Mouse (Mus musculus): ENCODE measurements around the gene Fbxo21. TPM values are rescaled to one million over a fixed set of nuclear protein-coding genes. Genes with fewer than 3 reads are reported as not detected.

Gene Fbxo21
- 43.6 and 50.9 TPM in 2 replicates for polyA plus RNA-seq (2014; fragmentation: Nextera tagmentation; extraction: Ambion mirVana)

DNA sequence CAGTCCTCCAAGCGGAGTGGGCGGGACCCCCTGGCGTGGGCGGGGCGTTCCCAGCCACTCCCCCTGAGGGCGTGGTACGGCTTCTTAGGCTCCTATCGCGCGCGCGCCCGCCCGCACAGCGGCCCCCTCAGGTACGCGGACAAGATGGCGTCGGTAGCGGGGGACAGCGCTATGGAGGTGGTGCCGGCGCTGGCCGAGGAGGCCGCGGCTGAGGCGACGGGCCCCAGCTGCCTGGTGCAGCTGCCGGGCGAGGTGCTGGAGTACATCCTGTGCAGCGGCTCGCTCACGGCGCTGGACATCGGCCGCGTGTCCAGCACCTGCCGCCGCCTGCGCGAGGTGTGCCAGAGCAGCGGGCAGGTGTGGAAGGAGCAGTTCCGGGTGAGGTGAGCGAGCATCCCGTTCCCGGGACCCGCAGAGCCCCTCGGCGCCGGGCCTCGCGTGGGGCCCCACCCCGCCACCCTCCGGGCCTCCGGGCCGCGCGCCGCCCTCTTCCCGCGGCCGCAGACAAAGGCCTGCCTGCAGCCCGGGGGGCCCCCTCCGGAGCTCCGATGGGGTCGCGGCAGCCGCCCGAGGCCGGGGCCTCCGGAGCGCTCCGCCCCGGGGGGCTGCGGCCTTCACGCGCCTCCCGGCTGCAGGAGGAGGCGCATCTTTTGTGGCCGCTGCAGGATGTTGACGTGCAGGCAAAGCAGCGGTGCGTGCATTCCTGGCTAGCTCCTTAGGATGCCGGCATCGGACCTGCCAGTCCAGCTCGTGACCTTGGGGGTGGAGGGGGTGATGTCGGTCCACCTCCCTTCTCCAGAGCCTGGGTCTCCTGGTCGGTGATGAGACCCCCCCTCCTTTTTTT lies at the start of gene Fbxo21:
TSS of gene Fbxo21 (plus strand) at position 74 of the 844 bp plus-strand sequence.
- Histone ChIP-seq H3K4me1 (ENCODE audit: control insufficient read depth, insufficient read depth, low read length) (peaks cover 12% of the 10 kb centered on the region), H3K9ac (ENCODE audit: low read depth, low read length) (peak within 1 kb of the TSS; percentile 91), H3K4me3 (ENCODE audit: low read depth, low read length) (peak within 1 kb of the TSS; percentile 96), H3K27me3 (replicated peaks; ENCODE audit: control insufficient read depth, insufficient read depth, low read length) (no peaks in the 10 kb centered on the region), H3K9me3 (ENCODE audit: control insufficient read depth, low read length) (no peaks in the 10 kb centered on the region), H3K36me3 (ENCODE audit: control insufficient read depth, insufficient read depth, low read length) (peaks cover 33% of the 10 kb centered on the region), H3K4me2 (ENCODE audit: low read depth, low read length) (peak within 1 kb of the TSS; percentile 62), H3K27ac (replicated peaks; ENCODE audit: low read depth, low read length) (peak within 1 kb of the TSS; percentile 77)
- 0% methylated on average over 39 of the region's 88 CpGs for WGBS
- DNase-seq (ENCODE audit: low spot score): peak; percentile 98
- peak; percentile 94 for ATAC-seq (ENCODE audit: low read depth)

GRCm38 (mm10) chr5:117928553-117928952 lies 48.0 kb upstream of the Fbxo21 start:
- ATAC-seq (ENCODE audit: low read depth): no peak
- no peaks in the 10 kb centered on the region for H3K9me3 ChIP-seq (ENCODE audit: control insufficient read depth, low read length)

DNA sequence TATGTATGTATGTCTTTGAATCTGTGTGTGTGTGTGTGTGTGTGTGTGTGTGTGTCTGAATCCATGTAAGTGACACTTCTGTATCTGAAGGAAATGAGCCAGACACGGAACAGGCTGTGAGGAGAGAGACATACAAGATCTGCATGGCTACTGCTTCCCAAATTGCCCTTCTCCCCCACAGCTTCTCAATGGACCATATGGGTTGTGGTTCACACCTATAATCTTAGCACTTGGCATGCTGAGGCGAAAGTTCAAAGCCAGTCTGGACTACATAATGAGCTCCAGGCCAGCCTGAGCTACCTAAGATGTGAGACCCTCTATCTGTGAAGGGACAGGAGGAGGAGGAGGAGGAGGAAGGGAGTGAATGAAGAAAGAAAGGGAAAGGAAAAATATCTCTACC lies 44.3 kb upstream of the Fbxo21 start:
- no peak for DNase-seq (ENCODE audit: low spot score)
- H3K4me1 ChIP-seq (ENCODE audit: control insufficient read depth, insufficient read depth, low read length): no peaks in the 10 kb centered on the region
- no peak overlapping the region for H3K4me3 ChIP-seq (ENCODE audit: low read depth, low read length)
- WGBS: 62% methylated on average over 2 of the region's 2 CpGs
- H3K9me3 ChIP-seq (ENCODE audit: control insufficient read depth, low read length): no peaks in the 10 kb centered on the region
- no peaks in the 10 kb centered on the region for H3K27me3 ChIP-seq (replicated peaks; ENCODE audit: control insufficient read depth, insufficient read depth, low read length)
- no peak overlapping the region for H3K9ac ChIP-seq (ENCODE audit: low read depth, low read length)
- H3K4me2 ChIP-seq (ENCODE audit: low read depth, low read length): no peak overlapping the region
- no peak for ATAC-seq (ENCODE audit: low read depth)
- no peaks in the 10 kb centered on the region for H3K36me3 ChIP-seq (ENCODE audit: control insufficient read depth, insufficient read depth, low read length)
- no peak overlapping the region for H3K27ac ChIP-seq (replicated peaks; ENCODE audit: low read depth, low read length)

More at GRCm38 (mm10) chr5:117928553-117928952, 48.0 kb upstream of the Fbxo21 start:
- Histone ChIP-seq H3K27me3 (replicated peaks; ENCODE audit: control insufficient read depth, insufficient read depth, low read length) (no peaks in the 10 kb centered on the region), H3K36me3 (ENCODE audit: control insufficient read depth, insufficient read depth, low read length) (no peaks in the 10 kb centered on the region), H3K4me1 (ENCODE audit: control insufficient read depth, insufficient read depth, low read length) (no peaks in the 10 kb centered on the region), H3K9ac (ENCODE audit: low read depth, low read length) (no peak overlapping the region), H3K4me3 (ENCODE audit: low read depth, low read length) (no peak overlapping the region), H3K27ac (replicated peaks; ENCODE audit: low read depth, low read length) (no peak overlapping the region), H3K4me2 (ENCODE audit: low read depth, low read length) (no peak overlapping the region)
- DNase-seq (ENCODE audit: low spot score): no peak
- WGBS: 92% methylated on average over 2 of the region's 2 CpGs

- Histone ChIP-seq H3K4me1 (ENCODE audit: control insufficient read depth, insufficient read depth, low read length) (no peaks in the 10 kb centered on the region), H3K4me3 (ENCODE audit: low read depth, low read length) (no peak overlapping the region), H3K9me3 (ENCODE audit: control insufficient read depth, low read length) (no peaks in the 10 kb centered on the region), H3K9ac (ENCODE audit: low read depth, low read length) (no peak overlapping the region), H3K27ac (replicated peaks; ENCODE audit: low read depth, low read length) (no peak overlapping the region), H3K27me3 (replicated peaks; ENCODE audit: control insufficient read depth, insufficient read depth, low read length) (no peaks in the 10 kb centered on the region), H3K36me3 (ENCODE audit: control insufficient read depth, insufficient read depth, low read length) (no peaks in the 10 kb centered on the region), H3K4me2 (ENCODE audit: low read depth, low read length) (no peak overlapping the region)
- DNase-seq (ENCODE audit: low spot score) (peak; percentile 89), ATAC-seq (ENCODE audit: low read depth) (no peak)
- 2% methylated on average over 7 of the region's 9 CpGs for WGBS
These were observed 43.7 kb upstream of the Fbxo21 start for GRCm38 (mm10) chr5:117932862-117933261.

DNA sequence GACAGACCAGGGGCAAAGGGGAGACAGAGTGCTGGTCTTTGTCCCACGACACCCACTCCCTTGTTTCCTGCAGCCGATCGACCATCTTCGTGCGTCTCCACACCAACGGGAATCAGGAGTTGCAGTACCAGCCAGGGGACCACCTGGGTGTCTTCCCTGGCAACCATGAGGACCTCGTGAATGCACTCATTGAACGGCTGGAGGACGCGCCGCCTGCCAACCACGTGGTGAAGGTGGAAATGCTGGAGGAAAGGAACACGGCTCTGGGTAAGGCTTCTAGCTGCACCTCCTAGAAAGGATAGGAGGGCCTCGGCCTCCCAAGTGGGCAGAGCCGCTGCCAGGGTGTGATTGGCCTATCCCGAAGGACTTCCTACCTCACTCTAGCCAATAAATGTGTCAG lies 40.2 kb upstream of the Fbxo21 start:
- WGBS: 67% methylated on average over 16 of the region's 16 CpGs
- H3K27me3 ChIP-seq (replicated peaks; ENCODE audit: control insufficient read depth, insufficient read depth, low read length): no peaks in the 10 kb centered on the region

DNA sequence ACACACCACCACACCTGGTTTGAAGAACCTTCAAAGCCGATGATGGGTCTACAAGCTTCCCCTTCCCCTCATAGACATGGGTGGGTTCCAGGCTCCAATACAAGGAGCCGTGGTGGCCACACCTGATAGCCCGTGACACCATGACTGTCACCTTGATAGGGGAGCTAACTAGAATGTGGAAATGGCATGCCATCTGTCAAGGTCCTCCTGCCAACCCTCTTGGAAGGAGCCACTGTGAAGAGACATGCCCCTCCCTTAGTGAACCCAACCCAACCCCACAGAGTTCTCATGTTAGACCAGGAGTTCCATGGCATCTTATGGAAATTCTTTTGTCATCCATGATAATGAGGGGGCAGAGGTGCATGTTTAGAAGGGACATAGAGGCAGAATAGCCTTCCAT lies 39.3 kb upstream of the Fbxo21 start:
- no peak for DNase-seq (ENCODE audit: low spot score)
- Histone ChIP-seq H3K27me3 (replicated peaks; ENCODE audit: control insufficient read depth, insufficient read depth, low read length) (no peaks in the 10 kb centered on the region), H3K4me2 (ENCODE audit: low read depth, low read length) (no peak overlapping the region), H3K9ac (ENCODE audit: low read depth, low read length) (no peak overlapping the region), H3K36me3 (ENCODE audit: control insufficient read depth, insufficient read depth, low read length) (no peaks in the 10 kb centered on the region), H3K4me1 (ENCODE audit: control insufficient read depth, insufficient read depth, low read length) (no peaks in the 10 kb centered on the region), H3K27ac (replicated peaks; ENCODE audit: low read depth, low read length) (no peak overlapping the region), H3K9me3 (ENCODE audit: control insufficient read depth, low read length) (no peaks in the 10 kb centered on the region), H3K4me3 (ENCODE audit: low read depth, low read length) (no peak overlapping the region)
- WGBS: 84% methylated on average over 3 of the region's 3 CpGs
- no peak for ATAC-seq (ENCODE audit: low read depth)

More for the DNA sequence above, 40.2 kb upstream of the Fbxo21 start:
- no peaks in the 10 kb centered on the region for H3K36me3 ChIP-seq (ENCODE audit: control insufficient read depth, insufficient read depth, low read length)
- no peak overlapping the region for H3K27ac ChIP-seq (replicated peaks; ENCODE audit: low read depth, low read length)
- H3K4me2 ChIP-seq (ENCODE audit: low read depth, low read length): no peak overlapping the region
- no peaks in the 10 kb centered on the region for H3K9me3 ChIP-seq (ENCODE audit: control insufficient read depth, low read length)
- DNase-seq (ENCODE audit: low spot score) (no peak), ATAC-seq (ENCODE audit: low read depth) (no peak)
- no peak overlapping the region for H3K4me3 ChIP-seq (ENCODE audit: low read depth, low read length)
- no peaks in the 10 kb centered on the region for H3K4me1 ChIP-seq (ENCODE audit: control insufficient read depth, insufficient read depth, low read length)
- H3K9ac ChIP-seq (ENCODE audit: low read depth, low read length): no peak overlapping the region

DNA sequence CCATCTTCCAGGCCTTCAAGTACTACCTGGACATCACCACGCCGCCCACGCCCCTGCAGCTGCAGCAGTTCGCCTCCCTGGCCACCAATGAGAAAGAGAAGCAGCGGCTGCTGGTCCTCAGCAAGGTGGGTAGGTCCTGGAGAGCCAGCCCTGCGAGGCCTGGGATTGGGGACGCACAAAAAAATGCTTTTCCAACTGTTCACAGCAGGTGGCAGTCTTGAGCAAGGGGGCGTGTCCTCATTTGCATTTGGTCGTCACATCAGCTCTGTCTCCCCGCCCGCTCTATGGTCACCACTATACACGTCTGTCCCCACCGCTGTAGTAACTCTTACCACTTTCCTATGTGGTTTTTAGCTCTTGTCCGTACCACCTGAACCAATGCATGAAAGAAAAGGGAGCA lies 38.3 kb upstream of the Fbxo21 start:
- 0 out of 2 replicates have a peak, but pooled peaks have one; percentile 47 for ATAC-seq (ENCODE audit: low read depth)
- Histone ChIP-seq H3K27me3 (replicated peaks; ENCODE audit: control insufficient read depth, insufficient read depth, low read length) (no peaks in the 10 kb centered on the region), H3K36me3 (ENCODE audit: control insufficient read depth, insufficient read depth, low read length) (no peaks in the 10 kb centered on the region), H3K9me3 (ENCODE audit: control insufficient read depth, low read length) (no peaks in the 10 kb centered on the region), H3K27ac (replicated peaks; ENCODE audit: low read depth, low read length) (no peak overlapping the region), H3K4me1 (ENCODE audit: control insufficient read depth, insufficient read depth, low read length) (no peaks in the 10 kb centered on the region), H3K4me2 (ENCODE audit: low read depth, low read length) (peak overlapping the region; percentile 48), H3K9ac (ENCODE audit: low read depth, low read length) (no peak overlapping the region), H3K4me3 (ENCODE audit: low read depth, low read length) (peak overlapping the region; percentile 22)
- DNase-seq (ENCODE audit: low spot score): peak; percentile 25
- 17% methylated on average over 14 of the region's 14 CpGs for WGBS

DNA sequence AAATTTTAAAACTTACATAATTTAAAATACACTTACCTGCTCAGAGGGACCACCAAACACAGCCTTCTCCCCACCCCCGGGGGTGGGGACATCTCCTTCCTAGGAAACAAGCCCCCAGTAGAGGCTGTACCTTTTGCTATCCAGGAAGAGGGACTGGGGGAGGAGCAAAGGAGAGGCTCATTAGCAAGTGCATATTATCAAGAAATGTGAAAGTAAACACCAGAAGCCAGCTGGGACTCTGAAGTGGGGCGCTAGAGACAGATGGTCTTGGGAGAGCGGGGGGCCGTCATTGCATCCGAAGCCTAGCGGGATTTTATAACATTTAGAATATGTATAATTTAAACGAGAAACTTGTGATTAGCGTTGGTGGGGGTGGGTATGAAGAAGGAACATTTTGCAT lies 37.1 kb upstream of the Fbxo21 start:
- DNase-seq (ENCODE audit: low spot score) (no peak), ATAC-seq (ENCODE audit: low read depth) (no peak)
- Histone ChIP-seq H3K27me3 (replicated peaks; ENCODE audit: control insufficient read depth, insufficient read depth, low read length) (no peaks in the 10 kb centered on the region), H3K36me3 (ENCODE audit: control insufficient read depth, insufficient read depth, low read length) (no peaks in the 10 kb centered on the region), H3K9me3 (ENCODE audit: control insufficient read depth, low read length) (no peaks in the 10 kb centered on the region), H3K4me2 (ENCODE audit: low read depth, low read length) (no peak overlapping the region), H3K9ac (ENCODE audit: low read depth, low read length) (no peak overlapping the region), H3K4me3 (ENCODE audit: low read depth, low read length) (no peak overlapping the region), H3K27ac (replicated peaks; ENCODE audit: low read depth, low read length) (no peak overlapping the region), H3K4me1 (ENCODE audit: control insufficient read depth, insufficient read depth, low read length) (no peaks in the 10 kb centered on the region)
- 83% methylated on average over 8 of the region's 8 CpGs for WGBS

GRCm38 (mm10) chr5:117941552-117941951 lies 35.0 kb upstream of the Fbxo21 start:
- Histone ChIP-seq H3K36me3 (ENCODE audit: control insufficient read depth, insufficient read depth, low read length) (no peaks in the 10 kb centered on the region), H3K27me3 (replicated peaks; ENCODE audit: control insufficient read depth, insufficient read depth, low read length) (no peaks in the 10 kb centered on the region), H3K9ac (ENCODE audit: low read depth, low read length) (no peak overlapping the region), H3K4me1 (ENCODE audit: control insufficient read depth, insufficient read depth, low read length) (no peaks in the 10 kb centered on the region), H3K27ac (replicated peaks; ENCODE audit: low read depth, low read length) (no peak overlapping the region), H3K9me3 (ENCODE audit: control insufficient read depth, low read length) (no peaks in the 10 kb centered on the region), H3K4me2 (ENCODE audit: low read depth, low read length) (no peak overlapping the region), H3K4me3 (ENCODE audit: low read depth, low read length) (no peak overlapping the region)
- no peak for ATAC-seq (ENCODE audit: low read depth)
- 69% methylated on average over 3 of the region's 3 CpGs for WGBS
- no peak for DNase-seq (ENCODE audit: low spot score)

Data from embryonic facial prominence, embryonic 14.5 days (tissue).